Mouse (Mus musculus): ENCODE data around the gene Dguok.

Gene Dguok

DNA sequence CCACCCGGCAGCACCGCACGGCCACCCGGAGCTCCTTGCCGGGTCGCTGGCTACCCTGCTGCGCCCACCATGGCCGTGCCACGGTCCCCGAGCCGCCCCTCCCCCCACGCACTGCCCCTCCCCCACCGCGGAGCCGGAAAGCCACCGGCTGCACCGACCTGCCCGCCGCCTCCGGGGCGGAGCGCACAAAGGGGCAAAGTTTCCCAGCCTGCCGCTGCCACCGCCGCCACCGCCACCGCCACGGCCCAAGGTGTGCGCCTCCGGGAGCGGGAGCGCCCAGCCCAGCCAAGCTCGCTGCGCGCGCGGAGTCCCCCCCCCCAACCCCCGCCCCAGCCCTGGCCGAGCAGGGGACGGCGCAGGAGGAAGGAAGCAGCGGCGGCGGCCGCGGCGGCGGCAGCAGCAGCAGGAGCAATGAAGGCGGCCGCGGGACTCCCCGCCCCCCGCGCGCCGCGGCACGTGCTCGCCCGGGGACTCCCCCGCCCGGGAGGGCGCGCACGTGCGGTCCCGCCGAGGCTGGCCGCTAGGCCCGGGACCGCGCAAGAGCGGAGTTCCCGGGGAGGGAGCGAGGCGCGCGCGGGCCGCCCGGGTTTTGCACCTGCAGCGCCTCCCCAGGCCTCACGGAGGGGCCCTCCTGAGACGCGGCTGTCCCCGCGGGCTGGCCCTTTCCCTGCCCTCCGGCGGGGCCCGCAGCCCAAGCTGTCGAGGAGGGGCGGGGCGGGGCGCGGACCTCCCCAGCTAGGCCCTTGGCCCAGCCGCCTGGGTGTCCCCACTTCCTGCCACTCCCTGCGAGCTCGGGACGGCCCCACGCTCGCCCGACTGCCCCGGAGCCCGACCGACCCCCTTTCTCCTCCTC lies 50.4 kb downstream of the Dguok start:
- peak; percentile 78 to 80 for DNase-seq (ENCODE audit: low spot score in 2 of 2)

- no peak for DNase-seq (ENCODE audit: low spot score in 2 of 2)
These were observed 51.2 kb downstream of the Dguok start for GRCm38 (mm10) chr6:83455328-83456130.

GRCm38 (mm10) chr6:83453706-83454105 lies 53.1 kb downstream of the Dguok start:
- DNase-seq (ENCODE audit: low spot score in 2 of 2) = no peak

DNA sequence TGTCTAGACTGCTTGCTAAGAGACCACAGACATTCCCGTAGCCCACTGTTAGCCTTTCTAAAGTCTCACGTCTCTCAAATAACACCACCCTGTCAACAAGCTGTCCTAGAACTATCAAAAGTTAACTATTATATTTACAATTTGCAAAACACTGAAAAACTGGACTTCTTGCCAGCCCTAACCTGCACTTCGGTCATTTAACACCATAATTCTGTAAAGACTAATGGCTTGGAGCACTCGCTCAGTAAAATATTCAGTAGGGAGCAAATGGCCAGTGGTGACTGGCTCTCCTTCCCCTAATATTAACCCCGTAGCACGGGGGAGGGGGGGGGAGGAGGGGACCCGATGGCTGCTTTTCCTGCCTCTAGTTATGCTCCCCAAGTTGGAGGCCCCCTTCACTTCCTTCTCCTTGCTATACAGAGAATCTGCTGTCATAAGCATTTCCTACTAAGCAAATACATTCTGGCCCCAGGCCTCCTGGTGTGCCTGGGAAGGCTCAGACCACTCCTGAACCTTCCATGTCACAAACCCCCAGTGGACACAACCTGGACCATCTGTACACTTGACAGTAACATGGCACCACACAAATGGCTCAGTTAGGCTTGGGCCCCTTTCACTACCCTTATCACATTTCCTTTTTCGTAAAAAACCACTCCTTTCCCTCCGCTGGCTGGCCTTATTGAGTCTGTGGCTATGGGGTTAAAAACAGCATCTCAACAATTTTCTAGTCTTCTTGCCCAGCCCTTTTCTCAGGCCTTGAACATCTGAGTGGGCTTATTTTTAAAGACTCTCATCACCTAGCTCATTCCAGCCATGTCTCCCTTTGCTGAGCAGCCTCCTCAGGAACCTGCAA lies 56.1 kb downstream of the Dguok start:
- DNase-seq (ENCODE audit: low spot score in 2 of 2) = no peak

DNA sequence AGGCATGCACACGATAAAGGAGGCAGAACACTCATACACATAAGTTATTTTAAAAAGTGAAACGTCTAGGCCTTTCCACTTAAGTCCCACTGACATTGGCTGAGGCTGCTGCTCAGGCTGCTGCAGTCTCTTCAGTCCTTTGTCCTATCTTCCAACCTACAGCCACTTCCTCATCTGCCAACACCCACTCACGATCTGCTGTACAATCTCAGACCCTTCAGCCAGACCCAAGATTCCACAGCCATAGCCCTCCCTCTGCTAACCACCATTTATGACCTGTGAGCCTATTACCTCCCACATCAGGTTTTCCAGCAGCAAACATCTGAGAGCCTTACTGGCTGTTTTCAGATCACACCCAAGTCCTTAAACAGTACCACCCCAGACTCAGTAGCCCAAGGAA lies 57.3 kb downstream of the Dguok start:
- DNase-seq (ENCODE audit: low spot score in 2 of 2) = no peak

DNA sequence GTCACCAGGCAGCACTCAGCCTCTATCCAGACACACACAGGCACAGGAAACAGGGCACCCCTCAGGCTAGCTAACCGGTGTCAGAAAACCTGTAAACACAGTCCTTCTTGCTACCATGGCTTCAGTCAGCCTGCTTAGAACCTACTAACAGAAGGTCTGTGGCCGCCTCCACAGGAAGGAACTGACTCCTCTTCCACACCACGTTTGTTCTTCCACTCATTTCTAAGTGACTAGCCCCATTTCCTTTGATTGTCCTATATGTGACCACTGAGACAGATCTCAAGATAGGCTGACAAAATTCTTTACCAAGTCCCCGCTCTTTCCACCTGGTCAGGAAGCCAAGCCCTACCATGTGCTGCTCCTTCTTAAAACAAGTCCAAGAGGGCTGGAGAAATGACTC lies 57.9 kb downstream of the Dguok start:
- DNase-seq (ENCODE audit: low spot score in 2 of 2) = no peak

- no peak for DNase-seq (ENCODE audit: low spot score in 2 of 2)
These were observed 59.7 kb downstream of the Dguok start for GRCm38 (mm10) chr6:83447031-83447430.

DNA sequence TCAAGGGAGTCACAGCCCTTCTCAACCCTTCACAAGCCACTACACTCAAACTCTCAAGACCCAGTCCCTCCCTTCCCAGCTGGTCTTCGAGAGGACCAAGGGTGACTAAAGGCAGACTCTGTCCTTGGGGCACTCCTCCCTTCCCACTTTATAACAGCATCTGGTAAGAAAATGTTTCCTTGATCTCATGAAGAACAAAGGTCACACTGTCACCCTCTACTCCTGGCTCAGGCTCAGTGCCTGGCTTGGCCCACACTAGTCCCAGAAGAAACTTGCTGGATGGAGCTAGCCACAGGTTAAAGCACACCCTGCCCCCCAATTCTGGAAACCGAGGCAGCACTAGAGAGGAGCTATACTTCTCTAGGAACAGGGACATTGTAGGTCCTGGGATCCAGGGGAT lies 61.0 kb downstream of the Dguok start:
- DNase-seq (ENCODE audit: low spot score in 2 of 2) = no peak

GRCm38 (mm10) chr6:83443441-83444340 lies 63.1 kb downstream of the Dguok start:
- DNase-seq (ENCODE audit: low spot score in 2 of 2) = peak; percentile 80 to 82

GRCm38 (mm10) chr6:83442639-83443038 lies 64.1 kb downstream of the Dguok start:
- DNase-seq (ENCODE audit: low spot score in 2 of 2) = no peak

DNA sequence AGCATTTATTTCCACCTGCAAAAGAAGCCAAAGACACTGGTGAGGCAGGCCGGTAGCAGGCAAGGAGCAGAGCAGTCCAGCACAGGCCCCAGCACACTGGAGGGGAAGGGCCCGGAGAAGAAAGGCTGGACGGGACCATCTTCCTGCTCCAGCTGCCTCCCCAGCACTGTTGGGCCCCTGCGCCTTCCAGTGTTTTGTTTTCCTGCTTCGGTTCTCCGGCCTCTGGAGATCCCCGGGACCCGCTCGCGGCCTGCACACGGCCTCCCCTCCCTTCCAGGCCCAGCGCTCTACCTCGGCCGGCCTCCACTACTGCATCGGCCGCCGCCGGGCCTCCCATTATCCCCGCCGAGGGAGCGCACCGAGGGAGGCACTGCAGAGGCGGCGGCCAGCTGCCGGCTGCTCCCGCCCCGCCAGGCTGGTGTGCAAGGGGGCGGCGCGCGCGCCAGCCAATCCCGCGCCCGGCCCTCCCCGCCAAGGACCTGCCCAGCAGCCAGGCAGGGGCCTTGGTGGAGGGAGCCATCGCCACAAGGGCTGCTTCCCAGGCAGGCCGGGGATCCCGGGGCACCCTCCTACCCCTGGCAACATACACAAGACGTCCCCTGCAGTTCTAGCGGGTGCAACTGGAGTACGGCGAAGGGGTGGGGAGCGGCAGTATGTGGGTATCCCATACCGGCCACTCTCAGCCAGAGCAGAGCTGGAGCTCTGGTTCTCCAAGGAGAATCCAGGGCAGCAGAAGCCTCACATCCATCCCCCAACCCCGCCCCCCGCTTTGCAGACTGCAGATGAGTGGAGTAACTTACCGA lies 65.3 kb downstream of the Dguok start:
- peak; percentile 89 to 92 for DNase-seq (ENCODE audit: low spot score in 2 of 2)

DNA sequence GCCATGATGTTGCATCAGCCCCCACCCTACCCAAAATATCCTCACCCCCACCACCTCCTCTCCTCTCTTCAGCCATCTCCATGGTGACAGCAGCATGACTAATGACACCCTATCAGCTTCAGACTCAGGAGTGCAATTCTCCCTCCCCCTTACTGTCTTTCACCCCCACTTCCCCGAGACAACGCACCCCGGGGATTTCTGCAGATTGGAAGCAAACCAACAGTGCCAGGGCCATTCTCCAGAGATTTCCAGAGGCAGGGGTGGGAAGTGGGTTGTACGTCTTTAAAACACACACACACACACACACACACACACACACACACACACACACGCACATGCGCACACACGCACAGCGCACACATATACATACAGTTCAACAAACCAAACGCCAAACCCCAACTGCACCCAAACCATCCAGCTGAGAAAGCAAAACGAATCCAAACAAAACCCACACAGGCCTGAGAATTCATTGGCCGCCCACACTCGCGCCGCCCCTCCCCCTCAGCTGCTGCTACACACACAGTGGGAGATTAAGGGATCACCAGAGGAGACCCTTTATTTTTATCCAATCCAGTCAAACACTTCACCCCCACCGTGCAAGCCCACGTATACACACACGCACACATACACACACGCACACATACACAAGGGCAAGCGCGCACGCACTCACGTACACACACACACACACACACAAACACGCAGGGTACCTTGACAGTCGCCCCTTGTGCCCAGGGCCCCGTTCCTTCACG lies 66.1 kb downstream of the Dguok start:
- peak; percentile 61 to 70 for DNase-seq (ENCODE audit: low spot score in 2 of 2)

- DNase-seq (ENCODE audit: low spot score in 2 of 2) = no peak
These were observed 66.6 kb downstream of the Dguok start for GRCm38 (mm10) chr6:83440197-83440509.

GRCm38 (mm10) chr6:83439781-83440180 lies 67.0 kb downstream of the Dguok start:
- DNase-seq (ENCODE audit: low spot score in 2 of 2) = no peak

DNA sequence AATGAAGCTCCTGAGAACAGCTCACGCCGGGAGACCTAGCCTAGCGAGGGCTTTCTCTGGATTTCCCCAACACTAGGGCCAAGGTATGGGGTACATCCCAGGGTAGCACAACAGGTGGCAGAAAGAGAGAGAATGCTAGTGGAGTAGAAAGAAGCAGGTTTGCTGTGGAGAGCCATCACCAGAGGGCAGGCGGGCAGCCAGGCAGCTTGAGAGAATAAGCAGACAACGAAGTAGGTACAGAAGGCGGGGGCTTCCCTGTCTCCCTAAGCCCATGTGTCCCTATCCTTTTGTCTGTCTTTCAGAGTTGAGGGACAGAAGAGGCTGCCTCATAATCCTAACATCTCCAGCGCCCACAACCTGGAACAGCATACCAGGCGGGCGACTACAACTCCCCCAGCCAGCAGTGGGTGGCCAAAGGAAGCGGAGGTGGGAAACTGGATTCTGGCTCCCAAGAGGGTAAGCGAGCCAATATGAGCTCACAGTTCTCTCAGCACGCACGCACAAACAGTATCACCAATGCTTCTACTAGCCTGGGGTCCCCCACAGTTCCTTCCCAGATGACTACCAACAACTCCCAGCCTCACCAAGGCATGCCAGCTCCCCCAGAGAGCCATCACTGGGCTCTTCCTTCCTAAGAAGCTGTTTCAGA lies 67.5 kb downstream of the Dguok start:
- DNase-seq (ENCODE audit: low spot score in 2 of 2) = no peak

GRCm38 (mm10) chr6:83438584-83438983 lies 68.2 kb downstream of the Dguok start:
- no peak for DNase-seq (ENCODE audit: low spot score in 2 of 2)

DNA sequence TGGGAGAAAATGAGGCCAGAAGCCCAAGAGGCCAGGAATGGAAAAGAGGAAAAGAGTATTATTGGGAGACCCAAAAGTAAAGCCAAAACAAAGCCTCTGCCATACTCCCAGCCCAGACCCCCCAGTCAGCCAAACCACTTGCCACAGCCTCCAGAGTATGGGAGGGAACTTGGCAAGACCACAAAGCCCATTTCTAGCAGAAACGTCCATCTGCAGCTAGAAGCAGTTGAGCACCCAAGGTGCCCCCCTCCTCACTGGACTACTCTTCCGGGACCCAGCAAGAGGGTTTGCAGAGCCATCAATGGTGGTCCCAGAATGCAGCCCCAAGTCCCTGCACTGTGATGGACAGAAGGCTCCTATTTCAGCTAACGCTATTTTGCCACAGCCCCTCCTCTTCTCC lies 69.0 kb downstream of the Dguok start:
- no peak for DNase-seq (ENCODE audit: low spot score in 2 of 2)

DNA sequence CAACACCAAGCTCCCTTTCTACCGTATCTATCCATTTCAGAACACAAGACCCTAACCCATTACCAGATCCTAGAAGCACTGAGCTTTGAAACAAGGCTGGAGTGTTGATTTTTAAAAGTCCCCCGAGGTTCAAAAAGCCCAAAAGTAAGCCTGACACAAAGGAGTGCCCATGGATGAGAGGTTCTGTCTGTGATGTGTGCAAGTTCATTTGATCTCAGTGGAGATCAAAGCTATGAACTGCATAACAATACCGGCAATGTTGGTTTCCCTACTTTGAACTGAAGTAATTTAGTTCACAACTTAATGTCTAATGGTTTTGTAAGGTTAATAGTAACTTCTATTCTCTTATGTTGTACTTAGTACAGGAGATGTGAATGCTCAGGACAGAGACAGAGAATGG lies 69.5 kb downstream of the Dguok start:
- DNase-seq (ENCODE audit: low spot score in 2 of 2) = no peak

- DNase-seq (ENCODE audit: low spot score in 2 of 2) = no peak
These were observed 70.2 kb downstream of the Dguok start for GRCm38 (mm10) chr6:83436547-83436946.

All from urinary bladder, postnatal 4 days (tissue).